Mouse (Mus musculus): Measurements from ENCODE around the gene Atp8b3.

- TF ChIP-seq CTCF (IDR thresholded peaks at IDR 0.05), result no peak
- no peak for TF ChIP-seq EP300 (IDR thresholded peaks at IDR 0.05)
Measured at GRCm38 (mm10) chr10:80478531-80478930, 60.4 kb downstream of the Atp8b3 start.
